Comparison of ENCODE assay signal across 9 mouse cellular contexts in the genomic region with DNA sequence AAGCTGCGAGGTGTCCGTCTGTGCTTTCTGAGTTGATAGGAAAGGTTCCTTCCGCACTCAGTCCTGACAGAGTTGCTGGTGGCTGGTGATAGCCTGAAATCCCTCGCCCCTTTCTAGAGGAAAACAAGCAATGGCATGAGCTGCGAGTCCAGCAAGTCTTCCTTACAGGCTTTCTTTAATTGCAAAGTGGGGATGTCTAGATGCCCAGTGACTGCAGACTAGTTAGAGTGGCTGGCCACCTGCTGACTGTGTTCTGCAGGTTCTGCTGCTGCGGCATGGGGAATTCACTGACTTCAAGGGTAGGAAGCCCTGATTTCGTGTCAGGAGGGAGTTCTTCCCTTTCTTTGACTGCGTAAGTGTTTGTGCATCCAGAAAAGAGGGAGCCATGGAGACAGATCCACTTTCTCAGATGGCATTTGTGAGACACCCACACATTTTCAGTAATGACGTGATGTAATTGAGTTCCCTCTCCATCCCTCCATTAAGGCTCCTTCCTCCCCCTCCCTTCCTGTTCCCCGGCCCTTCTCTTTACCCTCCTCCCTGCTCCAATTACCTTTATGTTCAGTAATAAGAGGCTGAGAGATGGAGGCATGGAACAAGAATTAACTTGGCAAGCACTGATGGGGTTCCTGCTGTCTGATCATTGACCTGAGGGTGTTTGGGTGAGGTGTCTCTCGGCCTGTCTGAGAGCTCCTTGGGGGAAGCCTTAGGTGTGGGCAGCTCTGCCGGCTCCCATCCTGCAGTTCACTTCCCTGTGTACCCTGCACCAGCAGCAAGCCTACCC. TPM values are rescaled to one million over a fixed set of nuclear protein-coding genes. Genes with fewer than 3 reads are reported as not detected.
DNase-seq lines count a peak whose midpoint lies in the region; ATAC-seq and TF ChIP-seq lines count a peak whose summit lies in the region.
"Had no signal": no experiment of that assay in that cellular context is flagged by ENCODE, and none has a peak within 500 bp of the region (broad histone marks: within the 10 kb centered on the region; RNA-seq: fewer than 3 reads in every experiment).

No protein-coding gene starts in this region.

- no peak overlapping the region for H3K4me2 ChIP-seq in limb, embryonic 12.5 days
- H3K4me2 ChIP-seq in heart, embryonic 13.5 days: no peak overlapping the region

- no peak for DNase-seq in limb, embryonic 10.5 days (ENCODE audit: low spot score)
- peak; percentile 47 to 82 for DNase-seq in layer of hippocampus, adult 2 months (ENCODE audit: low spot score in 2 of 2)
- no peak for DNase-seq in spleen, postnatal 36 days (ENCODE audit: low spot score in 2 of 2)
- DNase-seq in ovary, postnatal 36 days (ENCODE audit: low spot score): no peak
- DNase-seq in urinary bladder, postnatal 25 days (ENCODE audit: low spot score): no peak

- peaks cover 65% of the 10 kb centered on the region for H3K36me3 ChIP-seq in limb, embryonic 12.5 days
- H3K36me3 ChIP-seq in limb, embryonic 10.5 days: peaks cover 69% of the 10 kb centered on the region
- peaks cover 51% of the 10 kb centered on the region for H3K36me3 ChIP-seq in heart, embryonic 13.5 days

- H3K27ac ChIP-seq in limb, embryonic 12.5 days: 0 out of 2 replicates have a peak overlapping the region, but pooled peaks have one; percentile 29
- no peak overlapping the region for H3K27ac ChIP-seq in limb, embryonic 10.5 days
- peak overlapping the region; percentile 43 for H3K27ac ChIP-seq in heart, embryonic 13.5 days (replicated peaks)
- peak overlapping the region; percentile 96 for H3K27ac ChIP-seq in layer of hippocampus, adult 2 months
- peak overlapping the region; percentile 81 for H3K27ac ChIP-seq in olfactory bulb, adult 2 months (ENCODE audit: insufficient read depth, low read depth, low read length)
- H3K27ac ChIP-seq: macrophage had no signal

- H3K9me3 ChIP-seq in limb, embryonic 12.5 days: no peaks in the 10 kb centered on the region
- no peaks in the 10 kb centered on the region for H3K9me3 ChIP-seq in limb, embryonic 10.5 days (replicated peaks)
- H3K9me3 ChIP-seq in heart, embryonic 13.5 days: no peaks in the 10 kb centered on the region

- WGBS in limb, embryonic 12.5 days: 73% methylated on average over 12 of the region's 12 CpGs
- 75% methylated on average over 12 of the region's 12 CpGs for WGBS in limb, embryonic 10.5 days
- 69% methylated on average over 12 of the region's 12 CpGs for WGBS in heart, embryonic 13.5 days
- WGBS in olfactory bulb, adult 2 months: 34% methylated on average over 12 of the region's 12 CpGs

- no peaks in the 10 kb centered on the region; the same call in 1 of the 2 replicates for H3K4me1 ChIP-seq in limb, embryonic 12.5 days (replicated peaks)
- peaks cover 8% of the 10 kb centered on the region; the same call in 1 of the 2 replicates for H3K4me1 ChIP-seq in limb, embryonic 10.5 days
- peaks cover 7% of the 10 kb centered on the region for H3K4me1 ChIP-seq in heart, embryonic 13.5 days
- H3K4me1 ChIP-seq in olfactory bulb, adult 2 months (ENCODE audit: control insufficient read depth, insufficient read depth, low read length): peaks cover 22% of the 10 kb centered on the region

- no peaks in the 10 kb centered on the region for H3K27me3 ChIP-seq in limb, embryonic 12.5 days
- no peaks in the 10 kb centered on the region for H3K27me3 ChIP-seq in limb, embryonic 10.5 days (ENCODE audit: low read depth, poor library complexity, severe bottlenecking)
- no peaks in the 10 kb centered on the region for H3K27me3 ChIP-seq in heart, embryonic 13.5 days (replicated peaks)

- ATAC-seq in limb, embryonic 12.5 days (ENCODE audit: insufficient number of reproducible peaks, insufficient read depth, low FRiP score, low TSS enrichment, low read depth): no peak
- ATAC-seq in heart, embryonic 13.5 days (ENCODE audit: extremely low read depth, insufficient number of reproducible peaks, low FRiP score, low TSS enrichment): no peak

- no peak overlapping the region for H3K4me3 ChIP-seq in limb, embryonic 12.5 days (replicated peaks)
- no peak overlapping the region for H3K4me3 ChIP-seq in limb, embryonic 10.5 days
- no peak overlapping the region for H3K4me3 ChIP-seq in heart, embryonic 13.5 days
- peak overlapping the region; percentile 24; the same call in 1 of the 2 replicates for H3K4me3 ChIP-seq in layer of hippocampus, adult 2 months
- no peak overlapping the region for H3K4me3 ChIP-seq in olfactory bulb, adult 2 months (ENCODE audit: insufficient read depth, low read depth, low read length)

- 0 out of 2 replicates have a peak, but pooled peaks have one; percentile 9 for TF ChIP-seq CTCF in layer of hippocampus, adult 2 months (conservative IDR thresholded peaks at IDR 0.05)
- no peak for TF ChIP-seq CTCF in olfactory bulb, adult 2 months (IDR thresholded peaks at IDR 0.05; ENCODE audit: insufficient read depth, low read depth, low read length)

- no peak overlapping the region for H3K9ac ChIP-seq in limb, embryonic 12.5 days (replicated peaks)
- H3K9ac ChIP-seq in heart, embryonic 13.5 days: no peak overlapping the region

- no peak for TF ChIP-seq POLR2A in olfactory bulb, adult 2 months (IDR thresholded peaks at IDR 0.05; ENCODE audit: insufficient read depth, low read depth, low read length)

RNA-seq across cellular contexts. Expression of a gene that starts 12.5 kb away (rescaled TPM):
- 59.3 and 63.8 TPM in 2 replicates for polyA plus RNA-seq in limb, embryonic 12.5 days (2016; fragmentation: Nextera tagmentation; extraction: Ambion mirVana)
- polyA plus RNA-seq in limb, embryonic 10.5 days (2016; fragmentation: Nextera tagmentation; extraction: Ambion mirVana): 57.4 and 64.8 TPM in 2 replicates
- polyA plus RNA-seq in heart, embryonic 13.5 days (2015; fragmentation: Nextera tagmentation; extraction: Ambion mirVana): 41.0 and 45.5 TPM in 2 replicates
- total RNA-seq in layer of hippocampus, adult 2 months (2021): 10 to 100 TPM; 35.7 to 36.8 TPM
- not detected in 2 replicates for polyA plus RNA-seq in olfactory bulb, adult 2 months (2012; ENCODE audit: insufficient read depth, insufficient read length, low replicate concordance, missing spikeins)

RNA-seq across cellular contexts. Expression of a gene that starts 12.5 kb away (rescaled TPM):
- polyA plus RNA-seq in limb, embryonic 12.5 days (2016; fragmentation: Nextera tagmentation; extraction: Ambion mirVana): 60.5 and 60.9 TPM in 2 replicates
- polyA plus RNA-seq in limb, embryonic 10.5 days (2016; fragmentation: Nextera tagmentation; extraction: Ambion mirVana): 52.6 and 52.9 TPM in 2 replicates
- 35.4 and 41.6 TPM in 2 replicates for polyA plus RNA-seq in heart, embryonic 13.5 days (2015; fragmentation: Nextera tagmentation; extraction: Ambion mirVana)
- total RNA-seq in layer of hippocampus, adult 2 months (2021): 10 to 100 TPM; 50.6 to 50.9 TPM
- polyA plus RNA-seq in olfactory bulb, adult 2 months (2012; ENCODE audit: insufficient read depth, insufficient read length, low replicate concordance, missing spikeins): not detected in 2 replicates

RNA-seq across cellular contexts. Expression of a gene that starts 33.1 kb away (rescaled TPM):
- 114 and 121 TPM in 2 replicates for polyA plus RNA-seq in limb, embryonic 12.5 days (2016; fragmentation: Nextera tagmentation; extraction: Ambion mirVana)
- 87.5 and 98.0 TPM in 2 replicates for polyA plus RNA-seq in limb, embryonic 10.5 days (2016; fragmentation: Nextera tagmentation; extraction: Ambion mirVana)
- 95.2 and 103 TPM in 2 replicates for polyA plus RNA-seq in heart, embryonic 13.5 days (2015; fragmentation: Nextera tagmentation; extraction: Ambion mirVana)
- 100 to 1,000 TPM; 654 to 684 TPM for total RNA-seq in layer of hippocampus, adult 2 months (2021)
- 135 and 1,741 TPM in 2 replicates for polyA plus RNA-seq in olfactory bulb, adult 2 months (2012; ENCODE audit: insufficient read depth, insufficient read length, low replicate concordance, missing spikeins)

RNA-seq across cellular contexts. Expression of a gene that starts 47.6 kb away (rescaled TPM):
- polyA plus RNA-seq in limb, embryonic 12.5 days (2016; fragmentation: Nextera tagmentation; extraction: Ambion mirVana): 10.4 and 11.4 TPM in 2 replicates
- 18.2 and 21.0 TPM in 2 replicates for polyA plus RNA-seq in limb, embryonic 10.5 days (2016; fragmentation: Nextera tagmentation; extraction: Ambion mirVana)
- polyA plus RNA-seq in heart, embryonic 13.5 days (2015; fragmentation: Nextera tagmentation; extraction: Ambion mirVana): 7.8 and 8.3 TPM in 2 replicates
- total RNA-seq in layer of hippocampus, adult 2 months (2021): 10 to 100 TPM; 16.7 to 18.0 TPM
- not detected in 2 replicates for polyA plus RNA-seq in olfactory bulb, adult 2 months (2012; ENCODE audit: insufficient read depth, insufficient read length, low replicate concordance, missing spikeins)

RNA-seq across cellular contexts. Expression of a gene that starts 53.4 kb away (rescaled TPM):
- polyA plus RNA-seq in limb, embryonic 12.5 days (2016; fragmentation: Nextera tagmentation; extraction: Ambion mirVana): 102 and 112 TPM in 2 replicates
- 46.5 and 55.9 TPM in 2 replicates for polyA plus RNA-seq in limb, embryonic 10.5 days (2016; fragmentation: Nextera tagmentation; extraction: Ambion mirVana)
- 279 and 320 TPM in 2 replicates for polyA plus RNA-seq in heart, embryonic 13.5 days (2015; fragmentation: Nextera tagmentation; extraction: Ambion mirVana)
- total RNA-seq in layer of hippocampus, adult 2 months (2021): 1,000 to 10,000 TPM; 1,228 to 1,237 TPM
- 210 and 316 TPM in 2 replicates for polyA plus RNA-seq in olfactory bulb, adult 2 months (2012; ENCODE audit: insufficient read depth, insufficient read length, low replicate concordance, missing spikeins)

Comparison
In these comparisons a context has a peak if more than half of its experiments do, and no peak if none do; other contexts are left out.
1. DNase-seq: peak in layer of hippocampus, adult 2 months (2 of 2); none in limb, embryonic 10.5 days (single experiment), spleen, postnatal 36 days (0 of 2), ovary, postnatal 36 days (single experiment) and urinary bladder, postnatal 25 days (single experiment).
2. RNA of a gene that starts 12.5 kb away (polyA plus RNA-seq): 59.3 to 63.8 TPM in limb, embryonic 12.5 days, 57.4 to 64.8 TPM in limb, embryonic 10.5 days and 41.0 to 45.5 TPM in heart, embryonic 13.5 days; not detected in olfactory bulb, adult 2 months; every median in the first group is over 10 times any median in the second.